Mouse (Mus musculus): ENCODE measurements around the gene Rtl1. TPM values are rescaled to one million over a fixed set of nuclear protein-coding genes. Genes with fewer than 3 reads are reported as not detected.

The Rtl1 gene
- total RNA-seq, 1 experiment from 2014 or later: 3.1 TPM

Small RNAs within 50 kb of the gene (microRNA-seq; reads per million reads assigned to microRNA genes)
- gene Gm23912 (0 reads per million in 2 experiments), gene Mir1188 (13.7 to 24.2 reads per million in 2 experiments), gene Mir127 (19,460 to 21,028 reads per million in 2 experiments), gene Mir136 (0 reads per million in 2 experiments), gene Mir1906-1 (0 reads per million in 2 experiments), gene Mir3070a (5.5 to 10.0 reads per million in 2 experiments), gene Mir3070b (5.8 to 7.1 reads per million in 2 experiments), gene Mir3071 (0 reads per million in 2 experiments), gene Mir337 (3.1 to 6.0 reads per million in 2 experiments), gene Mir341 (439 to 905 reads per million in 2 experiments), gene Mir3544 (0 reads per million in 2 experiments), gene Mir370 (92.6 to 134 reads per million in 2 experiments), gene Mir431 (1,786 to 2,046 reads per million in 2 experiments), gene Mir432 (0 reads per million in 2 experiments), gene Mir433 (2,520 to 2,813 reads per million in 2 experiments), gene Mir434 (403 to 798 reads per million in 2 experiments), gene Mir493 (18.9 to 32.4 reads per million in 2 experiments), gene Mir540 (392 to 661 reads per million in 2 experiments), gene Mir665 (69.0 to 80.3 reads per million in 2 experiments), gene Mir673 (249 to 325 reads per million in 2 experiments), gene Mir770 (330 to 365 reads per million in 2 experiments)

Other genes with a start within 250 kb of the Rtl1 start
- 592 and 648 TPM in 2 replicates for gene Dlk1, start 147.5 kb downstream of the Rtl1 start, total RNA-seq (2021)